Comparison of ENCODE assay signal across 11 mouse cellular contexts in the genomic region with DNA sequence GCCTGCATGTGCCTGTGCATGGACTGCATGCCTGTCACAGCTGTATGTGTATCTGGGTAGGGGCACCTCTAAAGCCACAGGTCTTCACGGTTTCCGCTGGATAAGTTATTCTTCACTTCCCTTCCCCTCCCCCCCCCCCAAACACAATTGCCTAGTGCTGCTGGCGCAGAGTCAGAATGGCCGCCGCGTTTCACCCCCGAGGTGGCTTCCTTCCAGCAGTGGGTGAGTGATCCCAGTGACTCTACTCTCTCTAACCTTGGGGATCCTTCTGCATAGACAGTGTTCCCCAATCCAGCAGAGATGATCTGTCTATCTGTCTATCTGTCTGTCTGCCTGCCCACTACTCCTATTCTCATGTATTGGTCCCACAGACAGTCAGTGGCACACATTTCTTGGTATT.
"Had no signal": no experiment of that assay in that cellular context is flagged by ENCODE, and none has a peak within 500 bp of the region (broad histone marks: within the 10 kb centered on the region; RNA-seq: fewer than 3 reads in every experiment).

No protein-coding gene starts in this region.

- DNase-seq: kidney, postnatal 10 days; kidney, postnatal 4 days; lung, adult 2 months; lung, postnatal 36 days; midbrain, embryonic 14.5 days; retina, postnatal 1 day; right cerebral cortex, postnatal 4 days; spleen, adult 18-20 months; thymus, adult 2 months; thymus, postnatal 36 days had no signal

- ATAC-seq: lung, postnatal 0 days had no signal
